Mouse (Mus musculus): ENCODE measurements around the gene Cd6.

The Cd6 gene

GRCm38 (mm10) chr19:10835671-10836070 is 5.8 kb upstream of the Cd6 start:
- no peak for DNase-seq

GRCm38 (mm10) chr19:10833611-10834010 is 3.8 kb upstream of the Cd6 start:
- no peak for DNase-seq

GRCm38 (mm10) chr19:10832030-10832429 is 2.2 kb upstream of the Cd6 start:
- no peak for DNase-seq

- peak; percentile 87 to 92 for DNase-seq
These were observed 1.6 kb upstream of the Cd6 start for GRCm38 (mm10) chr19:10831424-10831823.

GRCm38 (mm10) chr19:10828321-10828720 is 1.5 kb downstream of the Cd6 start:
- DNase-seq = no peak

GRCm38 (mm10) chr19:10824061-10824460 is 5.8 kb downstream of the Cd6 start:
- DNase-seq = no peak

- no peak for DNase-seq
These were observed 7.3 kb downstream of the Cd6 start for GRCm38 (mm10) chr19:10822534-10822933.

GRCm38 (mm10) chr19:10821319-10821718 is 8.5 kb downstream of the Cd6 start:
- DNase-seq = no peak

GRCm38 (mm10) chr19:10818217-10818946 is 11.5 kb downstream of the Cd6 start:
- peak; percentile 62 to 78 for DNase-seq

GRCm38 (mm10) chr19:10816462-10816861 is 13.4 kb downstream of the Cd6 start:
- DNase-seq = no peak

- no peak for DNase-seq
These were observed 14.0 kb downstream of the Cd6 start for GRCm38 (mm10) chr19:10815871-10816270.

GRCm38 (mm10) chr19:10813905-10814304 is 16.0 kb downstream of the Cd6 start:
- no peak for DNase-seq

GRCm38 (mm10) chr19:10813039-10813438 is 16.8 kb downstream of the Cd6 start:
- no peak for DNase-seq

- no peak for DNase-seq
These were observed 18.4 kb downstream of the Cd6 start for GRCm38 (mm10) chr19:10811471-10811870.

- no peak for DNase-seq
These were observed 19.7 kb downstream of the Cd6 start for GRCm38 (mm10) chr19:10810176-10810492.

GRCm38 (mm10) chr19:10809428-10810175 is 20.3 kb downstream of the Cd6 start:
- no peak for DNase-seq

- no peak for DNase-seq
These were observed 21.2 kb downstream of the Cd6 start for GRCm38 (mm10) chr19:10808524-10809233.

GRCm38 (mm10) chr19:10805661-10806285 is 24.1 kb downstream of the Cd6 start:
- no peak for DNase-seq

- no peak for DNase-seq
These were observed 24.8 kb downstream of the Cd6 start for GRCm38 (mm10) chr19:10804850-10805660.

GRCm38 (mm10) chr19:10803751-10804150 is 26.1 kb downstream of the Cd6 start:
- DNase-seq = no peak

- DNase-seq = no peak
These were observed 28.0 kb downstream of the Cd6 start for GRCm38 (mm10) chr19:10801906-10802305.

- DNase-seq = no peak
These were observed 28.8 kb downstream of the Cd6 start for GRCm38 (mm10) chr19:10801070-10801469.
